Mouse (Mus musculus) myocyte (in vitro differentiated cells): ENCODE data around the gene Lcn2. TPM values are rescaled to one million over a fixed set of nuclear protein-coding genes. Genes with fewer than 3 reads are reported as not detected.

ENCODE experiments used
- H3K27me3 ChIP-seq: one replicate; pipeline ENCODE4 v1.6.1; 2011; ENCODE audit not compliant: control insufficient read depth, insufficient read depth, insufficient read length
- H3K36me3 ChIP-seq: one replicate; pipeline ENCODE4 v1.6.1; 2011; ENCODE audit not compliant: control insufficient read depth, insufficient read depth
- H3K4me2 ChIP-seq: one replicate; pipeline ENCODE4 v1.6.1; 2011; ENCODE audit warnings: low read depth, control low read depth
- H3K4me3 ChIP-seq: one replicate; pipeline ENCODE4 v1.5.1; 2011; ENCODE audit warnings: mild to moderate bottlenecking, control low read depth, moderate library complexity
- H3K79me2 ChIP-seq: one replicate; pipeline ENCODE4 v1.6.1; 2011; ENCODE audit not compliant: control insufficient read depth, insufficient read depth
- H3ac ChIP-seq: one replicate; pipeline ENCODE4 v1.6.1; 2011; ENCODE audit not compliant: control insufficient read depth, insufficient read length
- CEBPB ChIP-seq: IDR thresholded peaks from 2 replicates; pipeline ENCODE4 v1.6.1; 2011; ENCODE audit warnings: mild to moderate bottlenecking, moderate library complexity; ENCODE audit not compliant: poor library complexity, insufficient read depth, severe bottlenecking
- E2F4 ChIP-seq: IDR thresholded peaks from one replicate; pipeline ENCODE4 v1.6.1; 2011; ENCODE audit warnings: mild to moderate bottlenecking, control low read depth, moderate library complexity; ENCODE audit not compliant: insufficient read depth
- MAX ChIP-seq: IDR thresholded peaks from one replicate; pipeline ENCODE4 v1.6.1; 2011; ENCODE audit warnings: low read depth, mild to moderate bottlenecking, control low read depth
- MYOD1 ChIP-seq, 3 experiments: IDR thresholded peaks; one replicate each; pipeline ENCODE4 v1.6.1; 2011; ENCODE audit warnings: control low read depth in 2 of 3, low read depth in 2 of 3, mild to moderate bottlenecking in 2 of 3, moderate library complexity in 1 of 3; ENCODE audit not compliant: insufficient read length in 2 of 3, control insufficient read depth in 1 of 3
- MYOG ChIP-seq, 3 experiments: IDR thresholded peaks; one replicate each; pipeline ENCODE4 v1.6.1; 2011; ENCODE audit warnings: control low read depth in 2 of 3, low read depth in 2 of 3, mild to moderate bottlenecking in 2 of 3; ENCODE audit not compliant: insufficient read length in 2 of 3, control insufficient read depth in 1 of 3, insufficient read depth in 1 of 3
- POLR2A ChIP-seq: IDR thresholded peaks from one replicate; pipeline ENCODE4 v1.6.1; 2011; ENCODE audit warnings: low read depth, mild to moderate bottlenecking, control low read depth, moderate library complexity; ENCODE audit not compliant: insufficient read length
- POLR2AphosphoS2 ChIP-seq: IDR thresholded peaks from one replicate; pipeline ENCODE4 v1.6.1; 2011; ENCODE audit warnings: low read depth, control low read depth; ENCODE audit not compliant: insufficient read length
- REST ChIP-seq: IDR thresholded peaks from one replicate; pipeline ENCODE4 v1.6.1; 2011; ENCODE audit warnings: mild to moderate bottlenecking, control low read depth, moderate library complexity; ENCODE audit not compliant: insufficient read depth, insufficient read length
- SRF ChIP-seq: IDR thresholded peaks from one replicate; pipeline ENCODE4 v1.6.1; 2011; ENCODE audit warnings: low read depth; ENCODE audit not compliant: control insufficient read depth, insufficient read length
- TCF12 ChIP-seq: IDR thresholded peaks from one replicate; pipeline ENCODE4 v1.6.1; 2011; ENCODE audit warnings: mild to moderate bottlenecking, control low read depth; ENCODE audit not compliant: poor library complexity, insufficient read depth, severe bottlenecking
- TCF3 ChIP-seq: IDR thresholded peaks from one replicate; pipeline ENCODE4 v1.6.1; 2011; ENCODE audit warnings: low read depth, control low read depth; ENCODE audit not compliant: insufficient read length
- USF1 ChIP-seq: IDR thresholded peaks from one replicate; pipeline ENCODE4 v1.6.1; 2011; ENCODE audit warnings: low read depth, mild to moderate bottlenecking, control low read depth, moderate library complexity
- polyA plus RNA-seq: library from polyadenylated mRNA; unstranded; fragments of >200 nt; fragmentation: generic; extraction: Trizol; gene quantifications from one replicate; pipeline ENCODE4 v1.2.1, GENCODE M21; 2012; ENCODE audit warnings: missing spikeins

Lcn2 gene
- polyA plus RNA-seq, 1 experiment: 0.02 TPM

- H3K4me3 ChIP-seq: no peak overlapping the region
- H3ac ChIP-seq: no peak overlapping the region
- H3K4me2 ChIP-seq: no peak overlapping the region
- H3K79me2 ChIP-seq: peaks cover 22% of the 10 kb centered on the region
- no peaks in the 10 kb centered on the region for H3K27me3 ChIP-seq
- H3K36me3 ChIP-seq: peaks cover 23% of the 10 kb centered on the region
- no peak for TF ChIP-seq TCF12
- 0 out of 2 replicates have a peak, but pooled peaks have one; percentile 11 for TF ChIP-seq CEBPB
These were observed 31.3 kb upstream of the Lcn2 start for GRCm38 (mm10) chr2:32419359-32419758.

GRCm38 (mm10) chr2:32418430-32419151 is 30.5 kb upstream of the Lcn2 start:
- no peak overlapping the region for H3ac ChIP-seq
- H3K36me3 ChIP-seq: peaks cover 23% of the 10 kb centered on the region
- TF ChIP-seq TCF3: no peak
- no peak for TF ChIP-seq POLR2AphosphoS2
- no peak for TF ChIP-seq TCF12
- TF ChIP-seq MAX: no peak
- no peak for TF ChIP-seq MYOD1 (IDR thresholded peaks at IDR 0.05; ENCODE audit: control insufficient read depth in 1 of 3, insufficient read length in 2 of 3, low read depth in 2 of 3)
- no peak for TF ChIP-seq REST
- TF ChIP-seq MYOG (IDR thresholded peaks at IDR 0.05; ENCODE audit: control insufficient read depth in 1 of 3, insufficient read depth in 1 of 3, insufficient read length in 2 of 3, low read depth in 2 of 3): no peak
- TF ChIP-seq E2F4: no peak
- TF ChIP-seq CEBPB: no peak
- no peak for TF ChIP-seq USF1
- no peak for TF ChIP-seq SRF
- TF ChIP-seq POLR2A: no peak
- H3K79me2 ChIP-seq: peaks cover 22% of the 10 kb centered on the region
- no peaks in the 10 kb centered on the region for H3K27me3 ChIP-seq
- no peak overlapping the region for H3K4me3 ChIP-seq
- no peak overlapping the region for H3K4me2 ChIP-seq

- Histone ChIP-seq H3K4me3 (no peak overlapping the region), H3K27me3 (no peaks in the 10 kb centered on the region), H3K79me2 (peaks cover 11% of the 10 kb centered on the region), H3ac (no peak overlapping the region), H3K36me3 (peaks cover 23% of the 10 kb centered on the region), H3K4me2 (no peak overlapping the region)
- TF ChIP-seq REST: no peak
- no peak for TF ChIP-seq USF1
- no peak for TF ChIP-seq MYOG (IDR thresholded peaks at IDR 0.05; ENCODE audit: control insufficient read depth in 1 of 3, insufficient read depth in 1 of 3, insufficient read length in 2 of 3, low read depth in 2 of 3)
- no peak for TF ChIP-seq MAX
- no peak for TF ChIP-seq CEBPB
- TF ChIP-seq SRF: no peak
- TF ChIP-seq MYOD1 (IDR thresholded peaks at IDR 0.05; ENCODE audit: control insufficient read depth in 1 of 3, insufficient read length in 2 of 3, low read depth in 2 of 3): no peak
- no peak for TF ChIP-seq POLR2A
- no peak for TF ChIP-seq POLR2AphosphoS2
- no peak for TF ChIP-seq TCF3
- no peak for TF ChIP-seq TCF12
- TF ChIP-seq E2F4: no peak
These were observed 29.4 kb upstream of the Lcn2 start for GRCm38 (mm10) chr2:32417486-32417885.

- TF ChIP-seq MYOD1 (IDR thresholded peaks at IDR 0.05; ENCODE audit: control insufficient read depth in 1 of 3, insufficient read length in 2 of 3, low read depth in 2 of 3) (no peak), E2F4 (no peak), TCF12 (no peak), POLR2A (no peak), CEBPB (no peak), REST (no peak), POLR2AphosphoS2 (no peak)
- Histone ChIP-seq H3K36me3 (peaks cover 23% of the 10 kb centered on the region), H3K4me3 (no peak overlapping the region), H3ac (no peak overlapping the region), H3K79me2 (peaks cover 1% of the 10 kb centered on the region), H3K4me2 (no peak overlapping the region), H3K27me3 (no peaks in the 10 kb centered on the region)
These were observed 28.5 kb upstream of the Lcn2 start for GRCm38 (mm10) chr2:32416556-32416955.

DNA sequence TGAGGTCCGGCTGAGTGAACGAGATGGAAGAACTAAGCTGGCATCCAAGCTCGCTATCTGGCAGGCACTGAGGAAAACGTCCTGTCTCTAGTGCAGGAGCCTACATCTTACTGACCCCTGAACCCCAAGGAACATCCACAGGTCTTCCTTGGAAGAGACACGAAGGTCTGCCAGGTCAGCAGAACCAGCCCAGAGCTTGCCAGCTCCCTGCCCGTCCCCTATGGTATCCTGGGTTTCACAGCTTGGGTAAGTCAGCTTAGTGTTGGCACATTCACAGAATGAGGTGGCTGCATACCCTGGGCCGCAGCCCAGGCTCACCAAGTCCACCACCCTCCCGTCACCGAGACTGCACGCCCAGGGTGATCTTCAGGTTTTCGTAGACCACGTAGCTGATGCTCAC is 27.7 kb upstream of the Lcn2 start:
- no peak overlapping the region for H3K4me3 ChIP-seq
- H3K4me2 ChIP-seq: no peak overlapping the region
- H3K79me2 ChIP-seq: no peaks in the 10 kb centered on the region
- peaks cover 23% of the 10 kb centered on the region for H3K36me3 ChIP-seq
- H3K27me3 ChIP-seq: no peaks in the 10 kb centered on the region
- TF ChIP-seq MYOG (IDR thresholded peaks at IDR 0.05; ENCODE audit: control insufficient read depth in 1 of 3, insufficient read depth in 1 of 3, insufficient read length in 2 of 3, low read depth in 2 of 3): no peak
- TF ChIP-seq MYOD1 (IDR thresholded peaks at IDR 0.05; ENCODE audit: control insufficient read depth in 1 of 3, insufficient read length in 2 of 3, low read depth in 2 of 3): no peak
- H3ac ChIP-seq: no peak overlapping the region
